In the genomic region with DNA sequence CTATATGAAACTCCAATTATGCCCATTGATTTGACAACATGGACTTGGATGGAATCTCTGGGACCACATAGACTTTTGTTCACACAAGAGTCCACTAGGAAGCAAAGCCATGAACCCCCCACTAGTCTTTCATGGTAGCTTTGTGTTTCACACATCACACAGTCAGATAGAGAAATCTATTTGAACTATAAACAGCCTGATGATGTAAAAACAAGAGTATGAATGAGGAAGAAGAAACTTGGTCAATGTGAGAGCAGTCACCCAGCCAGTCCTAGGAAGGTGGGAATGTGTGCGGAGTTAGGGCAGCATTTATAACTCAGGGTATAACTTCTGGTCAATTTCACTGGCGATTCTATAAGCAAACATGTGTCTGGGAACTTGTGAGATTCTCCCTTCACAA, we compare ENCODE assay signal across 26 mouse cellular contexts.
"Had no signal": no experiment of that assay in that cellular context is flagged by ENCODE, and none has a peak within 500 bp of the region (broad histone marks: within the 10 kb centered on the region; RNA-seq: fewer than 3 reads in every experiment).

No protein-coding gene starts in this region.

- H3K9ac ChIP-seq: embryonic facial prominence, embryonic 12.5 days; embryonic facial prominence, embryonic 13.5 days; embryonic facial prominence, embryonic 15.5 days; forebrain, embryonic 12.5 days; forebrain, embryonic 13.5 days; forebrain, embryonic 15.5 days; forebrain, postnatal 0 days had no signal

- H3K27ac ChIP-seq: embryonic facial prominence, embryonic 10.5 days; embryonic facial prominence, embryonic 12.5 days; embryonic facial prominence, embryonic 13.5 days; embryonic facial prominence, embryonic 15.5 days; forebrain, embryonic 12.5 days; forebrain, embryonic 13.5 days; forebrain, embryonic 15.5 days; gastrocnemius, adult 2 months; heart, adult 2 months had no signal

- ATAC-seq: forebrain, embryonic 13.5 days; forebrain, embryonic 14.5 days; forebrain, embryonic 15.5 days; forebrain, embryonic 16.5 days; forebrain, postnatal 0 days had no signal

- H3K9me3 ChIP-seq: embryonic facial prominence, embryonic 10.5 days; embryonic facial prominence, embryonic 12.5 days; embryonic facial prominence, embryonic 13.5 days; embryonic facial prominence, embryonic 15.5 days; forebrain, embryonic 10.5 days; forebrain, embryonic 12.5 days; forebrain, embryonic 13.5 days; forebrain, embryonic 15.5 days had no signal

- H3K4me3 ChIP-seq: embryonic facial prominence, embryonic 10.5 days; embryonic facial prominence, embryonic 12.5 days; embryonic facial prominence, embryonic 13.5 days; embryonic facial prominence, embryonic 15.5 days; erythroblast, embryonic 14.5 days; forebrain, embryonic 10.5 days; forebrain, embryonic 12.5 days; forebrain, embryonic 13.5 days; forebrain, embryonic 15.5 days; gastrocnemius, adult 2 months; heart, adult 2 months had no signal

- H3K4me1 ChIP-seq: embryonic facial prominence, embryonic 12.5 days; embryonic facial prominence, embryonic 15.5 days; forebrain, embryonic 15.5 days had no signal

- DNase-seq: cerebellum, adult 9-10 months; cerebellum, adult 9-11 months; cerebellum, postnatal 10 days; cerebellum, postnatal 14 days; cerebellum, postnatal 25 days; cerebellum, postnatal 36 days; embryo, embryonic 11 days; forebrain, postnatal 0 days; gastrocnemius, adult 2 months; gastrocnemius, postnatal 14 days; gastrocnemius, postnatal 25 days; gastrocnemius, postnatal 36 days; heart, adult 11 months; heart, adult 18-20 months; heart, adult 2 months had no signal

- H3K27me3 ChIP-seq: embryonic facial prominence, embryonic 12.5 days; embryonic facial prominence, embryonic 13.5 days; embryonic facial prominence, embryonic 15.5 days; forebrain, embryonic 12.5 days; forebrain, embryonic 13.5 days; forebrain, embryonic 15.5 days had no signal

- H3K4me2 ChIP-seq: embryonic facial prominence, embryonic 12.5 days; embryonic facial prominence, embryonic 13.5 days; embryonic facial prominence, embryonic 15.5 days; forebrain, embryonic 12.5 days; forebrain, embryonic 13.5 days; forebrain, embryonic 15.5 days had no signal

- H3K36me3 ChIP-seq: embryonic facial prominence, embryonic 10.5 days; embryonic facial prominence, embryonic 12.5 days; embryonic facial prominence, embryonic 13.5 days; embryonic facial prominence, embryonic 15.5 days; forebrain, embryonic 10.5 days; forebrain, embryonic 12.5 days; forebrain, embryonic 15.5 days had no signal
